Mouse (Mus musculus) limb, embryonic 15.5 days (tissue): ENCODE measurements around the gene Spaar. TPM values are rescaled to one million over a fixed set of nuclear protein-coding genes. Genes with fewer than 3 reads are reported as not detected.
"Not testable (repeated sequence)": the region's sequence is repeated elsewhere in the genome, so short reads cannot be mapped to it uniquely, and the experiment has no call there.

Experiments
- ATAC-seq: fragments of 200-750 bp; cut with Nextera tagmentation; 2 replicates; pipeline ENCODE4 v1.8.0; 2017; ENCODE audit warnings: low read depth, moderate TSS enrichment; ENCODE audit not compliant: insufficient number of reproducible peaks, low FRiP score, low TSS enrichment
- H3K27ac ChIP-seq: fragments of 300-500 bp; sonication (generic); 2 replicates; pipeline ENCODE4 v1.5.1; 2015; ENCODE audit warnings: moderate library complexity, mild to moderate bottlenecking, inconsistent platforms
- H3K27me3 ChIP-seq: fragments of 300-500 bp; sonication (generic); 2 replicates; pipeline ENCODE4 v1.6.1; 2015; ENCODE audit warnings: inconsistent platforms
- H3K36me3 ChIP-seq: fragments of 300-500 bp; sonication (generic); 2 replicates; pipeline ENCODE4 v1.6.1; 2015; ENCODE audit warnings: inconsistent platforms
- H3K4me1 ChIP-seq: fragments of 300-500 bp; sonication (generic); 2 replicates; pipeline ENCODE4 v1.6.1; 2015; ENCODE audit warnings: inconsistent platforms
- H3K4me2 ChIP-seq: fragments of 300-500 bp; sonication (generic); 2 replicates; pipeline ENCODE4 v1.6.1; 2015; ENCODE audit warnings: mild to moderate bottlenecking, inconsistent platforms
- H3K4me3 ChIP-seq: fragments of 300-500 bp; sonication (generic); 2 replicates; pipeline ENCODE4 v1.5.1; 2015; ENCODE audit warnings: mild to moderate bottlenecking, inconsistent platforms
- H3K9ac ChIP-seq: fragments of 300-500 bp; sonication (generic); 2 replicates; pipeline ENCODE4 v1.6.1; 2015; ENCODE audit warnings: inconsistent platforms
- H3K9me3 ChIP-seq: fragments of 300-500 bp; sonication (generic); 2 replicates; pipeline ENCODE4 v1.6.1; 2016; ENCODE audit warnings: inconsistent platforms
- WGBS: fragments of 180-500 bp; shearing (Covaris S2); methylation state at CpG from one replicate; pipeline ENCODE4 v1.1.7; 2015; 5-methylcytosine and 5-hydroxymethylcytosine counted together
- polyA plus RNA-seq: library from polyadenylated mRNA; unstranded; fragments of >200 nt; fragmentation: Nextera tagmentation; extraction: Ambion mirVana; gene quantifications from 2 replicates; pipeline ENCODE4 v1.2.1, GENCODE M21; 2015

Gene Spaar
- polyA plus RNA-seq, 1 experiment from 2014 or later, result 0.52 TPM

DNA sequence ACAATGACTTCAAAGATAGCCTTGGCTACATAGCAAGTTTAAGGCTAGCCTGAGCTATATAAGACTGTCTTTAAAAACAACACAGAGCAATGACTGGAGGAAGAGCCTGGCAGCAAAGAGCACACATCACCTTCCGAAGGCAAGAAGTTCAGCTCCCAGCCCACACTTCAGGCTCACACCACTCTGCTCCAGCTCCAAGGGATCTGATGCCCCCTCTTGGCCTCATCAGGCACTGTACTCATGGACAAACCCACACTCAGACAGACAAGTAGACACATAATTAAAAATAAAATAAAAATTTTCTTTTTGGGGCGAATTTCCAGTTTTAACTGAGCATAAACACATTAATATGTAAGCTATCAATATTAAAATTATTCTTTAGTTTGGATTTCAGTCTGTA is 31.5 kb downstream of the Spaar start:
- peaks cover 16% of the 10 kb centered on the region for H3K4me1 ChIP-seq
- no peaks in the 10 kb centered on the region for H3K27me3 ChIP-seq
- WGBS, result 74% methylated on average over 2 of the region's 2 CpGs
- no peak for ATAC-seq
- H3K9ac ChIP-seq, result no peak overlapping the region
- no peak overlapping the region for H3K4me2 ChIP-seq
- no peaks in the 10 kb centered on the region for H3K9me3 ChIP-seq
- no peaks in the 10 kb centered on the region for H3K36me3 ChIP-seq
- H3K27ac ChIP-seq, result no peak overlapping the region
- H3K4me3 ChIP-seq, result no peak overlapping the region

DNA sequence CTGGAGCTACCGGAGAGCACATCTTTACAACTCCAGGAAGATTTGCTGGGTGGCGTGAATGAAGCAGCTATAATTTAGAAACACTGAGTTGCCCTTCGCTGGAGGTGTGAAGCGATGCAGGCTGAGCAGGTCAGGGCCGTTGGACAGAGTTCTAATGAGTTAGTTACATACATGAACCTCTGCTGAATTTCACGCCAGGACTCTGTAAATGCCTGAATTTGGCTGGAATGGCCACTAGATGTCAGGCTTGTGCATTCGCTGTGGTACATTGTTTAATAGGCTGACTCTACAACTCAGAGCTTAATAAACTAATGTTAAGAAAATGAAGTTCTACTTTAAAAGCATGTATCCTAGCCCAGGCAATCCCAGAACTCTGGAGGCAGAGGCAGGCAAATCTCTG is 33.6 kb downstream of the Spaar start:
- Histone ChIP-seq H3K27me3 (no peaks in the 10 kb centered on the region), H3K27ac (no peak overlapping the region), H3K4me3 (no peak overlapping the region), H3K36me3 (no peaks in the 10 kb centered on the region), H3K9me3 (no peaks in the 10 kb centered on the region), H3K4me1 (peaks cover 16% of the 10 kb centered on the region), H3K4me2 (no peak overlapping the region), H3K9ac (no peak overlapping the region)
- WGBS, result 19% methylated on average over 7 of the region's 7 CpGs
- ATAC-seq, result no peak

GRCm38 (mm10) chr4:43768341-43768740 is 38.5 kb downstream of the Spaar start:
- Histone ChIP-seq H3K4me3 (no peak overlapping the region), H3K4me2 (no peak overlapping the region), H3K27ac (no peak overlapping the region), H3K9me3 (no peaks in the 10 kb centered on the region), H3K27me3 (no peaks in the 10 kb centered on the region), H3K9ac (no peak overlapping the region), H3K36me3 (no peaks in the 10 kb centered on the region), H3K4me1 (0 out of 2 replicates have a peak, but pooled peaks cover under 1% of the 10 kb centered on the region)
- 83% methylated on average over 5 of the region's 5 CpGs for WGBS
- no peak for ATAC-seq

DNA sequence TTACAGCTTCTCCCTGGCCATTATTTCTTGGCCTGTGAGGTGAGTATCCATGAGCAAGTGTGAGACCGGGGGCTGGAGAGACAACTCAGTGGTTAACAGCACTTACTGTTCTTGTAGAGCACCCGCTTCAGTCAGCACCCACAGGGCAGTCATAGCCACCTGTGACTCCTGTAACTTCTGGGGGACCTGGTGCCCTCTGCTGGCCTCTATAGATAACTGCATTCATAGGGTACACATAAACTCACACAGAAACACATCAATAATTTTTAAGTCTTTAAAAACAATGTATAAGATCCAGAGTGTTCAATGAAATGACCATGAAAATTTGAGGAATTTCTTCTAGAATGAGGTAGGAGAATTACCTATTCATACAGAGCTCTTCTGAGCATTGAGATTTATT is 39.5 kb downstream of the Spaar start:
- no peak overlapping the region for H3K9ac ChIP-seq
- WGBS, result 91% methylated on average over 2 of the region's 2 CpGs
- H3K27ac ChIP-seq, result no peak overlapping the region
- no peaks in the 10 kb centered on the region for H3K27me3 ChIP-seq
- ATAC-seq, result no peak
- H3K36me3 ChIP-seq, result no peaks in the 10 kb centered on the region
- no peaks in the 10 kb centered on the region for H3K9me3 ChIP-seq
- H3K4me1 ChIP-seq, result no peaks in the 10 kb centered on the region
- H3K4me2 ChIP-seq, result no peak overlapping the region
- H3K4me3 ChIP-seq, result no peak overlapping the region

DNA sequence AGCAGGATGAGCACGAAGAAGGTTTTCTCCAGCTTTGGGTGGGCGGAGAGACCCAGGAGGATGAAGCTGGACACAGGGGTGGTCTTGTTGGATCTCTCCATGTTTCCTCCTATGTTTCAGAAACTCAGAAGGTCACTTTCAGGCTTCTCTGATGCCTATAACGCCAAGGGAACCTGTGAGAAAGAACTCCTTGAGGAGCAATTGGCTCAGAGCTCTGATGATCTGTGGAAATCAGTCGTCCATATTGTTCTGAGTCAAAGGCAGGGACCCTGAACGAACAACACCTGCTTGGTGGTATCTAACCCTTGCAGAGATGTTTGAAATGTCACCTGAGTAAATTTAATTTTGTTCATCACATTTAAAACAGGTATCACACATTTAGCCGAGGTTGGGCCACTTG is 41.1 kb downstream of the Spaar start, which contains the start of gene Olfr159:
Gene Olfr159 (minus strand): TSS at position 101 of the 400 bp plus-strand sequence.
- 81% methylated on average over 6 of the region's 6 CpGs for WGBS
- H3K4me1 ChIP-seq, result no peaks in the 10 kb centered on the region
- no peaks in the 10 kb centered on the region for H3K36me3 ChIP-seq
- H3K27me3 ChIP-seq, result no peaks in the 10 kb centered on the region
- H3K27ac ChIP-seq, result no peak within 1 kb of the TSS
- ATAC-seq, result no peak
- no peak within 1 kb of the TSS for H3K4me2 ChIP-seq
- H3K4me3 ChIP-seq, result no peak within 1 kb of the TSS
- H3K9me3 ChIP-seq, result no peaks in the 10 kb centered on the region
- H3K9ac ChIP-seq, result no peak within 1 kb of the TSS

- no peak for ATAC-seq
- Histone ChIP-seq H3K27ac (no peak overlapping the region), H3K4me2 (no peak overlapping the region), H3K9ac (no peak overlapping the region), H3K27me3 (no peaks in the 10 kb centered on the region), H3K4me3 (no peak overlapping the region), H3K4me1 (no peaks in the 10 kb centered on the region), H3K9me3 (no peaks in the 10 kb centered on the region), H3K36me3 (no peaks in the 10 kb centered on the region)
- WGBS, result 55% methylated on average over 6 of the region's 6 CpGs
Measured at GRCm38 (mm10) chr4:43771626-43772025, 41.8 kb downstream of the Spaar start.

GRCm38 (mm10) chr4:43772304-43772703 is 42.5 kb downstream of the Spaar start:
- WGBS, result 47% methylated on average over 2 of the region's 2 CpGs
- H3K9ac ChIP-seq, result no peak overlapping the region
- H3K36me3 ChIP-seq, result no peaks in the 10 kb centered on the region
- no peak overlapping the region for H3K4me2 ChIP-seq
- no peaks in the 10 kb centered on the region for H3K27me3 ChIP-seq
- no peak overlapping the region for H3K4me3 ChIP-seq
- H3K9me3 ChIP-seq, result no peaks in the 10 kb centered on the region
- H3K27ac ChIP-seq, result no peak overlapping the region
- ATAC-seq, result no peak
- no peaks in the 10 kb centered on the region for H3K4me1 ChIP-seq

- H3K9ac ChIP-seq, result no peak overlapping the region
Measured at GRCm38 (mm10) chr4:43795296-43795695, 65.5 kb downstream of the Spaar start.

DNA sequence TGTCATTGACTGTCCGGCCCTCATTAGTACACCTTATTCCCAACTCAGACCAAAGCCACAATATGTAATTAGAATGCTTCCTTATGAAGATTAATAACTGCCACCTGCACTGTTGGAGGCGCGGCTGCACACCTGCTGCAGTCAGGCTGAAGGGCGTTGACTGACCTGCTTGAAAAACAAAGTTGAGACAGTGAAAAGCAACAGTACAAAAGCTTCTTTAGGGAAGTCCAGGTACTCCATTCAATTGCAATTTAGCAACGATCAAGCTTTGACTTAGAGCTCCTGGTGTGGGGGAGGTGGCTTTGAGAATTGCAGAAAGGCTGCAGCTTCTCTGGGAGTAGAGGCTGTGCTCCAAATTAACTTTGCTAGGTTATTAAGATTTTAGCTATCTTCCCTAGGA is 66.0 kb downstream of the Spaar start:
- not testable (repeated sequence) for H3K9ac ChIP-seq, H3K27ac ChIP-seq, ATAC-seq, H3K9me3 ChIP-seq, H3K27me3 ChIP-seq, H3K4me2 ChIP-seq, H3K4me3 ChIP-seq, H3K36me3 ChIP-seq, H3K4me1 ChIP-seq
- WGBS, result 83% methylated on average over 5 of the region's 5 CpGs

More at GRCm38 (mm10) chr4:43795296-43795695, 65.5 kb downstream of the Spaar start:
- H3K4me3 ChIP-seq, result no peak overlapping the region
- H3K9me3 ChIP-seq, result no peaks in the 10 kb centered on the region
- 71% methylated on average over 6 of the region's 6 CpGs for WGBS
- ATAC-seq, result no peak
- H3K27ac ChIP-seq, result no peak overlapping the region
- H3K4me2 ChIP-seq, result no peak overlapping the region
- H3K4me1 ChIP-seq, result no peaks in the 10 kb centered on the region
- no peaks in the 10 kb centered on the region for H3K36me3 ChIP-seq
- no peaks in the 10 kb centered on the region for H3K27me3 ChIP-seq

GRCm38 (mm10) chr4:43798936-43799335 is 69.1 kb downstream of the Spaar start:
- Histone ChIP-seq H3K27me3 (no peaks in the 10 kb centered on the region), H3K36me3 (no peaks in the 10 kb centered on the region), H3K9me3 (no peaks in the 10 kb centered on the region), H3K4me2 (no peak overlapping the region), H3K27ac (no peak overlapping the region), H3K9ac (no peak overlapping the region), H3K4me1 (no peaks in the 10 kb centered on the region), H3K4me3 (no peak overlapping the region)
- 57% methylated on average over 7 of the region's 7 CpGs for WGBS
- no peak for ATAC-seq

Other genes starting within 250 kb of the Spaar start
- not detected in 2 replicates for gene Sit1, start 246.3 kb upstream of the Spaar start, polyA plus RNA-seq
- gene Ccdc107, start 237.1 kb upstream of the Spaar start, polyA plus RNA-seq, result 78.9 and 81.9 TPM in 2 replicates
- 35.2 and 37.5 TPM in 2 replicates for gene Arhgef39, start 230.3 kb upstream of the Spaar start, polyA plus RNA-seq
- 4.1 and 6.8 TPM in 2 replicates for gene Car9, start 223.1 kb upstream of the Spaar start, polyA plus RNA-seq
- 394 and 952 TPM in 2 replicates for gene Tpm2, start 206.3 kb upstream of the Spaar start, polyA plus RNA-seq
- 87.9 and 96.8 TPM in 2 replicates for gene Creb3, start 167.7 kb upstream of the Spaar start, polyA plus RNA-seq
- gene Tln1, start 167.3 kb upstream of the Spaar start, polyA plus RNA-seq, result 65.5 and 70.5 TPM in 2 replicates
- gene Rgp1, start 151.3 kb upstream of the Spaar start, polyA plus RNA-seq, result 27.6 and 31.7 TPM in 2 replicates
- 19.2 and 21.9 TPM in 2 replicates for gene Gba2, start 151.2 kb upstream of the Spaar start, polyA plus RNA-seq
- gene Msmp, start 145.5 kb upstream of the Spaar start, polyA plus RNA-seq, result 2.0 and 7.0 TPM in 2 replicates
- 16.8 and 22.2 TPM in 2 replicates for gene Npr2, start 98.1 kb upstream of the Spaar start, polyA plus RNA-seq
- gene Spag8, start 76.4 kb upstream of the Spaar start, polyA plus RNA-seq, result 0.36 and 0.47 TPM in 2 replicates
- gene Hint2, start 73.6 kb upstream of the Spaar start, polyA plus RNA-seq, result 75.3 and 81.9 TPM in 2 replicates
- 4.2 and 5.3 TPM in 2 replicates for gene Tmem8b, start 61.1 kb upstream of the Spaar start, polyA plus RNA-seq
- gene Fam221b, start 60.9 kb upstream of the Spaar start, polyA plus RNA-seq, result 2.9 TPM in 2 replicates
- gene Olfr70, start 29.2 kb upstream of the Spaar start, polyA plus RNA-seq, result not detected in 2 replicates
- not detected in 2 replicates for gene Olfr71, start 19.8 kb upstream of the Spaar start, polyA plus RNA-seq
- gene Hrct1, start 2.8 kb upstream of the Spaar start, polyA plus RNA-seq, result 1.6 and 1.7 TPM in 2 replicates
- gene Olfr159, start 41.0 kb downstream of the Spaar start, polyA plus RNA-seq, result not detected in 2 replicates
- gene Olfr156, start 93.9 kb downstream of the Spaar start, polyA plus RNA-seq, result not detected in 2 replicates
- not detected in 2 replicates for gene Olfr157, start 110.2 kb downstream of the Spaar start, polyA plus RNA-seq
- gene Olfr155, start 121.5 kb downstream of the Spaar start, polyA plus RNA-seq, result not detected in 2 replicates
- 34.6 and 37.9 TPM in 2 replicates for gene Reck, start 145.5 kb downstream of the Spaar start, polyA plus RNA-seq
- gene Glipr2, start 227.4 kb downstream of the Spaar start, polyA plus RNA-seq, result 85.6 and 108 TPM in 2 replicates